Mouse (Mus musculus) granulocyte monocyte progenitor cell, adult 5-6 weeks (primary cell): Measurements from ENCODE around the gene Shq1. TPM values are rescaled to one million over a fixed set of nuclear protein-coding genes. Genes with fewer than 3 reads are reported as not detected.

Source experiments
- ATAC-seq: replicated peaks from 2 replicates; pipeline ENCODE4 v1.8.0; 2016; ENCODE audit warnings: mild to moderate bottlenecking, moderate TSS enrichment, inconsistent platforms; ENCODE audit not compliant: poor library complexity, severe bottlenecking
- total RNA-seq, 2 experiments: library from RNA; stranded (forward) in 1 of 2; stranded (reverse) in 1 of 2; fragments of 200-712, 200-1000 nt in 1 of 2; fragments of >200 nt in 1 of 2; fragmentation: Nextera tagmentation in 1 of 2; gene quantifications; 2 replicates each; pipeline ENCODE4 v1.2.3; 2014 to 2017

Shq1 gene
- total RNA-seq, 2 experiments from 2014 or later, result 14.4 to 17.8 TPM

GRCm38 (mm10) chr6:100542154-100542997 lies 128.6 kb downstream of the Shq1 start:
- ATAC-seq, result no peak

- ATAC-seq, result peak; percentile 52
Measured at GRCm38 (mm10) chr6:100539698-100540097, 131.3 kb downstream of the Shq1 start.

- ATAC-seq, result no peak
Measured at GRCm38 (mm10) chr6:100538570-100538969, 132.4 kb downstream of the Shq1 start.

DNA sequence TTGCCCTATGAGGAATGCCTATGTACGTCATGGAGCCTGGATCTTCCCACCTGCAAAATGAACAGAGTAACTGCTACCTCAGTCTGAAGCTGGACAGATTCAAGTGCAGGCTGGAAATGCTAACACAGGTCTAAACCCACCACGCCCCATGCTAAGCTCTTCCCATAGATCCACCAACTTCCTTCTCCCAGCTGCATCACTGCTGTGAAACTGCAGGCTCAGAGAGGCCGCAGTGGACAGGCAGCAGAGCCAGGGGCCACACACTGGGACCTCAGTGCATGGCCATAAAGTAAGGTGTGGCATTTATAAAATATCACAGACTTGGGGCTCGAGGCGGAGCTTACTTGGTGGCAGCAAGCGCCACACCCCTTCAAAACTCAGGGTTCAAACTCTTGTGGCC lies 133.0 kb downstream of the Shq1 start:
- no peak for ATAC-seq

- ATAC-seq, result no peak
Measured at GRCm38 (mm10) chr6:100537042-100537441, 133.9 kb downstream of the Shq1 start.

GRCm38 (mm10) chr6:100533364-100533763 lies 137.6 kb downstream of the Shq1 start:
- no peak for ATAC-seq

DNA sequence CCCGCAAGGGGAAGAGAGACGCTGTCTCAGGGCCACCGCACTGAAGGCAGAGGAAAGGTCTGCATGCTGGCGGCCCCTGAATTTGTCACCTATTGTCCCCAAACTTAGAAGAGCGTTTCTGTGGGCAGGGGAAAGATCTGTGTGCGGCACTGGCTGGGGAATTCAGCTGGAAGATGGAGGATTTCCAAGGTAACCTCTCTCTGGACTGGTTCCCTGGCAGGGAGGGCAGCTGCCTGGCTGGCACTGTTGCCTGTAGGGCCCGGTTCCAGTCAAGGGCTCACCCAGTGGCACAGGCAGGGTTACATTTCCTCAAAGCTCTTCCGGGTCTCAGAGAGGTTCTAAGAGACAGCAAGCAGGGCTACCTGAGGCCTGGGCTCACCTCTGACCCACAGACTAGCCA lies 138.6 kb downstream of the Shq1 start:
- no peak for ATAC-seq

- ATAC-seq, result no peak
Measured at GRCm38 (mm10) chr6:100529673-100530072, 141.3 kb downstream of the Shq1 start.

DNA sequence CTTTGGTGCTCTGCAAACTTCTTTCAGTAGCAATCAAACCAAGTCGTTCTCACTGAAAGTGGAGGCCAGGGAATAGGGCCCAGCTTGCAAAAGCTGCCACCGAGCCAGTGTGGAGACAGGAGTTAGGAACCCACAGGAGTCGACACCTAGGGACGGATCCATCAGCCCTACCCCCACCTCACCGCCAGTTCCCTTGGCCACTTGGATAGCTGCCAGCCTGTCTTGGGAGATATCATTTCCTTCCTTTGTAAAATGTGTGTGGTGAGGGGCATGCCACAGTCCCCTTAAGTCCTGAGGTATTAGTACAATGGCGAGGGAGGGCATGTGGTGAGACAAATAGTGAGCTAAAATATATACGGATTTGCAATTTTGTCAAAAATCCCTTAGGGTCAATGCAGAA lies 142.4 kb downstream of the Shq1 start:
- ATAC-seq, result peak; percentile 19

DNA sequence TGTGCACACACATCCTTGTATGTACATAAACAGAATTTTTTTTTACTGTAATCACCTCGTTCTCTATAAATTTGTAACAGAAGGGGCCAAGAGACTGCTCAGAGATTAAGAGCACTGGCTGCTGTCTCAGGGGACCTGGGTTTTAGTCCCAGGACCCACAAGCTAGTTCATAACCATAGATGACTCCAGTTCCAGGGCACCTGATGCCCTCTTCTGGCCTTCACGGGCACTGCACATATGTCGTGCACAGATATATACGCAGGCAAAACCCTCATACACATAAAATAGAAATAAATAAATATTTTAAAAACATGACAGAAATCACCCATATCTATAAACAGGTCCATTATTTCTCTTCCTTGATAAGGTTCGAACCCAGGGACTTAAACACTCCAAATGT lies 143.0 kb downstream of the Shq1 start:
- no peak for ATAC-seq

DNA sequence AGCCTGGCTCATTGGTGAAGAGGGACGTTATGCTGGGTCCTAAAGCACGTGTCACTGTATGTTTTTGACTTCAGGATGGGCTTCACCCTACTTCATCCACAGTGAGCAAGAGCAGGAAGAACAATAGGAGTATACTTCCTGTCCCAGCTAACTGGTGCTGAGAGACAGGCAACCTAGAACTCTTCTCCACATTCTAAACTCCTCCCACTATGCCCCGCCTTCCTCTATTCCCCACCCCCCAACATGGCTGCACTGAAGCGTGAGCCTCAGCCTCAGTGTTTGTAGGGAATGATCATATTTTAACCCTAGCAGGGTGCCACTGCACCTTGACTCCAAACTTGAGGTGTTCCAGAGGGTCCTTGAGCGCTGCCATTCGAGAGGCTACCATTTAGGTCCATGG lies 143.8 kb downstream of the Shq1 start:
- ATAC-seq, result no peak

- peak; percentile 52 for ATAC-seq
Measured at GRCm38 (mm10) chr6:100526066-100526465, 144.9 kb downstream of the Shq1 start.

DNA sequence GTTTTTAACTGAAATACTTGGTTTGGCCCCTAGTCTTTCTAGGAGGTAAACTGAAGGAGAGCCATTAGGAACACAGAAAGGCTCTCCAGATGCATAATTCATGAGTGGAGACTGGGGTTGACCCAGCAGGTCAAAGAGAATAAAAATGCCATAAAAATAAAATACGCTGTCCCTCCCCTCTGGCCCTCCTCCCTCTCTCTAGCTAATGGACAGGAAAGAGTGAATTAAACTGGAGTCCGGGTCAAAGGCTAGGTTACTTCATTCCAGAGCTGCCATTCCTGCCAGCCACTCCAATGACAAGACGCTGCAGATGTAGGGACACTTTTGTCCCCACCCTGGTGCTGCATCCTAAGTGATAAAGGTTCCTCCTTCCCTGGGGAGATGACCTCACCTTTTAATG lies 145.5 kb downstream of the Shq1 start:
- ATAC-seq, result no peak

DNA sequence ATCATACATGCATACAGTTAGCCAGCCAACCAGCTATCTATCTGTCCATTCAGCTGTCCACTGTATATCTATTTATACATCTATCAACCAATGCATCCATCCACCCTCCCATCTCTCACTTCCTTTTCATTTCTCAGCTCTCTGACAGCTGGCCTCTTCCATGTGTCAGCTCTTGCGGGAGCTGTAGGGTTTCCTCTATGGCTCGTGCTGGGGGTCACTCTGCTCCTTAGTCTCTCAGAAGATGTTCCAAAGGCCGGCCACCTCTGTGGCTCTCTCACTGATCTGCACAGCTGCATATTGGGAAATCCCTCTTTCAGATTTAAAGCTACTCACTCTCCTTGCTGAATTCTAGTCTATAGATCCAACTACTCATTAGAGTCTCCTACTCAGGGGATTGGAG lies 148.5 kb downstream of the Shq1 start:
- ATAC-seq, result no peak

GRCm38 (mm10) chr6:100521615-100522398 lies 149.2 kb downstream of the Shq1 start:
- ATAC-seq, result peak; percentile 61

DNA sequence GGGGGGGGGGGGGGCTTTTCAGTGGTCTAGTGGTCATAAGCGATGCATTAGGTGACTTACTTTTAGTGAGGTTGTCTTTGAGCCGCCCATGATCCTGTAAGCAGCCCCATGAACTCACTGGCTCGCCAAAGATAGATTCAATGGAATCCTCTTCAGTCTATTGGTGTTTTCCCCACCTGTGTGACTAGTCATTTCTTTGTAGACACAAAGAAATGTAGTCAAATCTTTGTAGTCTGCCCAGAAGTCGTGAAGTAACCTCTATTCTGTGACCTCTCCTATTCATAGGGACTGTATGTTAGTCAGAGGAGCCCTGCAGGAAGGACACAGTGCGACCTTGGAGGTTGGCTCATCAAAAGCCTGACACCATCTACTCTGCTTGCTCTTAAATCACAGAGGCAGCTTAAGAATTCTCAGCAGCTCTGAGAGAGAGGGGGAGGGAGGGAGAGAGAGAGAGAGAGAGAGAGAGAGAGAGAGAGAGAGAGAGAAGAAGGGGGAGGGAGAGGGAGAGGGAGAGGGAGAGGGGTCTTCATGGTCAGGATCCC lies 150.3 kb downstream of the Shq1 start:
- ATAC-seq, result no peak

- peak; percentile 26; the same call in 1 of the 2 replicates for ATAC-seq
Measured at GRCm38 (mm10) chr6:100519837-100520236, 151.1 kb downstream of the Shq1 start.
